Mouse (Mus musculus) frontal cortex, adult 2 months (tissue): Measurements from ENCODE around the gene Flg. TPM values are rescaled to one million over a fixed set of nuclear protein-coding genes. Genes with fewer than 3 reads are reported as not detected.
A peak's percentile ranks its signal among the peaks of the same experiment; 100 is the strongest.

Experiments
- DNase-seq, 2 experiments: peaks; one replicate each; pipeline ENCODE4 v3.0.0; 2022; ENCODE audit warnings: low spot score in 1 of 2; ENCODE audit errors: extremely low spot score in 1 of 2
- polyA plus RNA-seq: library from polyadenylated mRNA; depleted of rRNA; stranded (reverse); fragments of >200 nt; gene quantifications from 2 replicates; pipeline ENCODE4 v1.2.3, GENCODE M21; 2012; rRNA removed

Flg gene
- not detected in 2 replicates for polyA plus RNA-seq

DNA sequence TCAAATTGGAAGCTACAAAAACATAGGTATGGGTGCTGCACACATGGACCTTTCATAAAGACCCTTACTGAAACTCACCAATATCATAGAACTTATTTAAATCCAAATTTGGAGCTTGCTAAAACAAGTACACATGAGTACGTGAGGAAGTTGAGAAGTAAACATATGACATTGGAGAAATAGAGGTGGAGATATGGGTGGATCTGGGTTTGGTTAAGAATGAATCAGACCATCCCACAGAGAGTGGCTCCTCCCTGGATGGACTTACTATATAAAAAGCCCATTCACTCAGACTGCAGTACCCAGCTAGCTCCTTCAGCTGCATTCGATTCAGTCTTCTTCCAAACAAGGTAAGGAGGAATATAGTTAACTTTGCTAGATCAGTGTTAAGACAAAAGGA lies at the start of gene Flg:
Flg (plus strand) TSS at position 301 of the 400 bp plus-strand sequence.
- DNase-seq, result no peak

DNA sequence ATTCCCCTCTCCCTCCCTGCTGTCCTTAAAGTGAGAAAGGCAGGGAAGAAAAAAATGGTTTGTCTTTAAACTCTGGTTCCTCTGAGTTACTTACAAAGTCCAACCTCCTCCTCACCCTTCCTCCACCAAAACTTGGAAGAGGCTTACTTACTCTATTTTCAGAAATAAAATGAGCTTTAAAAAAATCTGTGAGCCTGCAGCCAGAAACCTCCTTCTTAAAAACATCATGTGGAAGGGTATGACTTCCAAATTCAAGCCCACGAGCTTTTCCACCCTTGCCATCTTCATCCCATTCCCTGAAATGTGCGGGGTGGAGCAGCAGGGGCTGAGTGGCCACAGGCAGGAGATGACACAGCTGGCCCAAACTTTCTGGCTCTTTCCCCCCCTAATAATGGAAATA lies 24.2 kb downstream of the Flg start:
- DNase-seq, result peak; percentile 44 to 63

DNA sequence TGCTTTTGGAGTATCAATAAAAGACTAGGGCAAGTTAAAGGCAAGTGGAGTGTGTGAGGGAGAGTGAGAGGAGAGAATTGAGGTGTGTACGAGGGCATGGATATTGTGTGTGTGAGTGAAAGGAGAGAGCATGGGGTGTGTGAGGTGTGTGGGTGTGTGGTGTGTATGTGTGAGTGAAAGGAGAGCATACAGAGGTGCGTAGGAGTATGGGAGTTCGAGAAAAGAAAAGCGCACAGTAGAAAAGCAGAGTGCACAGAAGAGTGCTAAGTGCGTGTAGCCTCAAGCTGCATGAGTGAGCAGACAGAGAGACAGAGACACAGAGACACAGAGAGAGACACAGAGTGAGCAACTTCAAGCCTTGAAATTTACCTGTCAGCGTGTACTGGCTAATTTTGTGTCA lies 26.5 kb downstream of the Flg start:
- DNase-seq, result peak; percentile 30 to 41

- no peak for DNase-seq
Observed at GRCm38 (mm10) chr3:93301896-93302295, 28.6 kb downstream of the Flg start.

GRCm38 (mm10) chr3:93306142-93306541 lies 32.8 kb downstream of the Flg start:
- no peak for DNase-seq

DNA sequence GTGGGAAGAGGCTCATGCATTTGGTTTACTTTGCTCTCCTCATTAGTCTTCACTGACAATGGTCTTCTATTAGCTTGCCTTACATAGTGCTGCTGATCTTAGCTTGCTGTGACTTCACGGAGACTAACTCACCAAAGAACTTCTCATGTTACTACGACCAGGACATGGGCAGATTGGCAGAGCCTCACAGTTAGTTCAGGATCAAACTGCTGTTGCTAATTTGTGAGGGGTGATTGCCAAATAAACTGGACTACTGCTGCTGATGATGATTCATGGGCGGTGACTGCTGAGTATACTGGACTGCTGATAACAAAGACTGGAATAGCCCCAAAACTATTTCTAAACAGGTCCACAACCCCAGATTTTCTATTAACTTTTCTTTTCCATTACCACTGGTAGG lies 38.0 kb downstream of the Flg start:
- no peak for DNase-seq

DNA sequence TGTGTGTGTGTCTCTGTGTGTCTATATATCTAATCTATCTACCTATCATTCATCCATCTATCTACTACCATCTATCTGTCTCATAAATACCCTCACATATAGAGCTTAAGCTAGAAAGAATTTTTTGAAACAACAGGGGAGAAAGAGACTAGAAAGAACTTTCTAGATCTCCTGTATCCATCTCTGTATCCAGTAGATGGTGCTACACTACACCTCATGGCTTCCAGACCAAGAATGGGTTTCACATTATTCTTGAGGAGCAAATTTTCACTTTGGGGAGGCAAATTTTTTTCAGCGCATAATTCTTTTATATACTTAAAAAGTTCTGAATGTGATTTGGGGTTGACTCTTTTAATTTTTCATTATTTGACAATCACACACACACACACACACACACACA lies 41.1 kb downstream of the Flg start:
- peak in 1 of 2 experiments; percentile 47 for DNase-seq

- no peak for DNase-seq
Observed at GRCm38 (mm10) chr3:93319449-93319848, 46.1 kb downstream of the Flg start, which contains the start of gene Hrnr. Hrnr (plus strand) TSS chr3:93319749.

DNA sequence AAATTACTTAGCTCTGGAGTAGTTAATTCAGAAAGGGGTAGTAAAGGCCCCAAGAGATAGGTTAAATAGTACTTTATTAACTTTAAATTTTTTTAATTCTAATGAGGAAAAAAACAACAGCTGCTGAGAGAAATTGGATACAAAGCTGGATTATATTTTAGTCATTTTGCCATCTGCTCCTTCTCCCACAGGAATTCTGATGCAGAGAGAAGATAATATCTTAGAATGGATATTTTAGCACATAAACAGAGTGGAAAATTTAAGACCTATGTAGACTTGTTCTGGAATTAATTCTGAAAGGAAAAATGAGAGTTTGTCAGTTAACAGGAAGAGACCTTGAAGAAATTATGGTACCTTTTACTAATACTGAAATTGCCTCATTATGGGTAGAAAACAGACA lies 64.4 kb downstream of the Flg start:
- peak in 1 of 2 experiments; percentile 51 for DNase-seq

- DNase-seq, result no peak
Observed at GRCm38 (mm10) chr3:93340021-93340420, 66.7 kb downstream of the Flg start.

Other genes with a start within 250 kb of the Flg start
- gene Gm4858, start 204.7 kb upstream of the Flg start, polyA plus RNA-seq, result not detected in 2 replicates
- gene Crnn, start 128.7 kb upstream of the Flg start, polyA plus RNA-seq, result not detected in 2 replicates
- not detected in 2 replicates for gene Flg2, start 76.2 kb upstream of the Flg start, polyA plus RNA-seq
- gene Hrnr, start 46.2 kb downstream of the Flg start, polyA plus RNA-seq, result not detected in 2 replicates
- not detected in 2 replicates for gene Rptn, start 120.2 kb downstream of the Flg start, polyA plus RNA-seq
- 2.6 and 2.9 TPM in 2 replicates for gene Tchh, start 168.8 kb downstream of the Flg start, polyA plus RNA-seq
- gene Tchhl1, start 195.2 kb downstream of the Flg start, polyA plus RNA-seq, result not detected in 2 replicates
- 20.6 and 23.9 TPM in 2 replicates for gene S100a11, start 247.0 kb downstream of the Flg start, polyA plus RNA-seq